Mouse (Mus musculus) MEL (cell line): ENCODE results near the gene Fam178b. TPM values are rescaled to one million over a fixed set of nuclear protein-coding genes. Genes with fewer than 3 reads are reported as not detected.

Source experiments
- DNase-seq: peaks from one replicate; pipeline ENCODE4 v3.0.0; 2011; ENCODE audit warnings: low read depth, low spot score
- H3K27ac ChIP-seq: 2 replicates; pipeline ENCODE4 v1.5.1; 2012; ENCODE audit warnings: low read depth, mild to moderate bottlenecking, control low read depth, low read length, moderate library complexity; ENCODE audit not compliant: control insufficient read depth
- H3K27me3 ChIP-seq, 2 experiments: fragments of 150-350 bp in 1 of 2; sonication (generic) in 1 of 2; 2 replicates each; pipeline ENCODE4 v1.6.1; 2012; ENCODE audit warnings: low read length in 2 of 2, mild to moderate bottlenecking in 2 of 2, improper control_type of control experiment in 1 of 2, moderate library complexity in 1 of 2; ENCODE audit not compliant: insufficient read depth in 2 of 2, control insufficient read depth in 1 of 2
- H3K36me3 ChIP-seq, 2 experiments: 2 replicates each; pipeline ENCODE4 v1.6.1; 2012 to 2014; ENCODE audit warnings: low read length in 2 of 2, improper control_type of control experiment in 1 of 2, inconsistent platforms in 1 of 2, mild to moderate bottlenecking in 1 of 2; ENCODE audit not compliant: insufficient read depth in 2 of 2, control insufficient read depth in 1 of 2
- H3K4me1 ChIP-seq, 2 experiments: fragments of 150-350 bp in 1 of 2; sonication (generic) in 1 of 2; 2 replicates each; pipeline ENCODE4 v1.6.1; 2012; ENCODE audit warnings: low read length in 2 of 2, improper control_type of control experiment in 1 of 2, mild to moderate bottlenecking in 1 of 2; ENCODE audit not compliant: insufficient read depth in 2 of 2, control insufficient read depth in 1 of 2
- H3K4me3 ChIP-seq, 2 experiments: fragments of 150-350 bp in 1 of 2; sonication (generic) in 1 of 2; 2 replicates each; pipeline ENCODE4 v1.5.1; 2012; ENCODE audit warnings: low read depth in 2 of 2, low read length in 2 of 2, mild to moderate bottlenecking in 2 of 2, moderate library complexity in 2 of 2, control low read depth in 1 of 2, improper control_type of control experiment in 1 of 2; ENCODE audit not compliant: control insufficient read depth in 1 of 2, insufficient read depth in 1 of 2
- H3K79me2 ChIP-seq: 2 replicates; pipeline ENCODE4 v1.6.1; 2012; ENCODE audit warnings: mild to moderate bottlenecking, low read length, moderate library complexity; ENCODE audit not compliant: control insufficient read depth, poor library complexity, insufficient read depth
- H3K9ac ChIP-seq: 2 replicates; pipeline ENCODE4 v1.6.1; 2012; ENCODE audit warnings: low read depth, mild to moderate bottlenecking, control low read depth, low read length, moderate library complexity; ENCODE audit not compliant: control insufficient read depth, poor library complexity, severe bottlenecking
- H3K9me3 ChIP-seq: fragments of 150-350 bp; sonication (generic); replicated peaks from 2 replicates; pipeline ENCODE4 v1.6.1; 2012; ENCODE audit warnings: mild to moderate bottlenecking, low read length, improper control_type of control experiment, moderate library complexity; ENCODE audit not compliant: insufficient read depth
- CTCF ChIP-seq, 3 experiments: IDR thresholded peaks in 2 of 3; conservative IDR thresholded peaks in 1 of 3; 2 replicates each; pipeline ENCODE4 v1.5.1; 2011 to 2012; ENCODE audit warnings: low read length in 3 of 3, low read depth in 2 of 3, mild to moderate bottlenecking in 2 of 3, improper control_type of control experiment in 1 of 3, inconsistent platforms in 1 of 3, mixed read lengths in 1 of 3, moderate library complexity in 1 of 3; ENCODE audit not compliant: control insufficient read depth in 1 of 3, insufficient read depth in 1 of 3, poor library complexity in 1 of 3, severe bottlenecking in 1 of 3
- E2F4 ChIP-seq: IDR thresholded peaks from 2 replicates; pipeline ENCODE4 v1.6.1; 2011; ENCODE audit warnings: low read depth, low read length, improper control_type of control experiment, borderline replicate concordance
- ELF1 ChIP-seq: IDR thresholded peaks from 2 replicates; pipeline ENCODE4 v1.6.1; 2014; ENCODE audit warnings: low read depth, mild to moderate bottlenecking, inconsistent platforms, low read length, improper control_type of control experiment, moderate library complexity
- GABPA ChIP-seq: IDR thresholded peaks from 2 replicates; pipeline ENCODE4 v1.6.1; 2012; ENCODE audit warnings: low read depth, mild to moderate bottlenecking, inconsistent platforms, low read length, improper control_type of control experiment, moderate library complexity
- GATA1 ChIP-seq: IDR thresholded peaks from 2 replicates; pipeline ENCODE4 v1.6.1; 2011; ENCODE audit warnings: low read depth, low read length, improper control_type of control experiment
- KAT2A ChIP-seq: conservative IDR thresholded peaks from 2 replicates; pipeline ENCODE4 v1.6.1; 2012; ENCODE audit warnings: low read depth, low read length, improper control_type of control experiment, inconsistent platforms
- MAFK ChIP-seq: IDR thresholded peaks from 2 replicates; pipeline ENCODE4 v1.6.1; 2011; ENCODE audit warnings: low read depth, mild to moderate bottlenecking, low read length, improper control_type of control experiment, borderline replicate concordance
- MAX ChIP-seq: IDR thresholded peaks from 2 replicates; pipeline ENCODE4 v1.6.1; 2011; ENCODE audit warnings: low read length, improper control_type of control experiment
- MAZ ChIP-seq: IDR thresholded peaks from 2 replicates; pipeline ENCODE4 v1.6.1; 2012; ENCODE audit warnings: low read depth, mild to moderate bottlenecking, inconsistent platforms, low read length, improper control_type of control experiment
- MEF2A ChIP-seq: IDR thresholded peaks from 2 replicates; pipeline ENCODE4 v1.6.1; 2014; ENCODE audit warnings: low read depth, mild to moderate bottlenecking, inconsistent platforms, low read length, improper control_type of control experiment; ENCODE audit not compliant: poor library complexity, insufficient replicate concordance, severe bottlenecking; ENCODE audit errors: extremely low read depth
- MYB ChIP-seq: IDR thresholded peaks from 2 replicates; pipeline ENCODE4 v1.6.1; 2011; ENCODE audit warnings: mild to moderate bottlenecking, low read depth, low read length, improper control_type of control experiment
- MYC ChIP-seq: IDR thresholded peaks from 2 replicates; pipeline ENCODE4 v1.6.1; 2011; ENCODE audit warnings: low read depth, mild to moderate bottlenecking, low read length, improper control_type of control experiment, moderate library complexity
- NELFE ChIP-seq: IDR thresholded peaks from 2 replicates; pipeline ENCODE4 v1.6.1; 2011; ENCODE audit warnings: low read depth, low read length, improper control_type of control experiment
- NRF1 ChIP-seq: IDR thresholded peaks from 2 replicates; pipeline ENCODE4 v1.6.1; 2014; ENCODE audit warnings: low read depth, mild to moderate bottlenecking, inconsistent platforms, low read length, improper control_type of control experiment, moderate library complexity; ENCODE audit not compliant: poor library complexity, insufficient read depth, severe bottlenecking
- POLR2A ChIP-seq, 2 experiments: IDR thresholded peaks; 2 replicates each; pipeline ENCODE4 v1.6.1; 2011 to 2012; ENCODE audit warnings: low read length in 2 of 2, mild to moderate bottlenecking in 2 of 2, control low read depth in 1 of 2, improper control_type of control experiment in 1 of 2, low read depth in 1 of 2, moderate library complexity in 1 of 2; ENCODE audit not compliant: control insufficient read depth in 1 of 2, insufficient read depth in 1 of 2, poor library complexity in 1 of 2
- RAD21 ChIP-seq: IDR thresholded peaks from 2 replicates; pipeline ENCODE4 v1.6.1; 2011; ENCODE audit warnings: mild to moderate bottlenecking, low read depth, low read length, improper control_type of control experiment
- SIN3A ChIP-seq: IDR thresholded peaks from 2 replicates; pipeline ENCODE4 v1.6.1; 2012; ENCODE audit warnings: low read length, improper control_type of control experiment, inconsistent platforms
- TAL1 ChIP-seq: IDR thresholded peaks from 2 replicates; pipeline ENCODE4 v1.6.1; 2012; ENCODE audit warnings: mild to moderate bottlenecking, inconsistent platforms, low read length, moderate library complexity, mixed read lengths
- UBTF ChIP-seq: IDR thresholded peaks from 2 replicates; pipeline ENCODE4 v1.6.1; 2012; ENCODE audit warnings: low read depth, mild to moderate bottlenecking, inconsistent platforms, low read length, improper control_type of control experiment, moderate library complexity, borderline replicate concordance; ENCODE audit not compliant: insufficient read depth
- USF1 ChIP-seq: IDR thresholded peaks from 2 replicates; pipeline ENCODE4 v1.6.1; 2014; ENCODE audit warnings: low read depth, mild to moderate bottlenecking, inconsistent platforms, low read length, improper control_type of control experiment, moderate library complexity
- USF2 ChIP-seq, 2 experiments: IDR thresholded peaks; 2 replicates each; pipeline ENCODE4 v1.6.1; 2011 to 2012; ENCODE audit warnings: improper control_type of control experiment in 2 of 2, low read length in 2 of 2, borderline replicate concordance in 1 of 2, inconsistent platforms in 1 of 2, low read depth in 1 of 2, mild to moderate bottlenecking in 1 of 2; ENCODE audit not compliant: insufficient read depth in 1 of 2
- ZNF384 ChIP-seq: IDR thresholded peaks from 2 replicates; pipeline ENCODE4 v1.6.1; 2012; ENCODE audit warnings: low read depth, mild to moderate bottlenecking, inconsistent platforms, low read length, improper control_type of control experiment
- polyA plus RNA-seq, 2 experiments: library from polyadenylated mRNA; stranded (reverse) in 1 of 2; unstranded in 1 of 2; fragments of >175 nt in 1 of 2; fragments of >200 nt in 1 of 2; gene quantifications; 2 replicates each; pipeline versions ENCODE4 v1.2.1 to v1.2.4; 2012; ENCODE audit warnings: low replicate concordance in 2 of 2, low read depth in 1 of 2; ENCODE audit not compliant: insufficient read length in 2 of 2, insufficient read depth in 1 of 2, missing spikeins in 1 of 2
- total RNA-seq: library from RNA; depleted of rRNA; stranded (reverse); fragments of 300-350 nt; gene quantifications from 2 replicates; pipeline ENCODE4 v1.2.3, GENCODE M21; 2012

Gene Fam178b
- total and polyA plus RNA-seq, 3 experiments, result 0.19 to 0.29 TPM; not detected in 1

- no peak for TF ChIP-seq ZNF384
- TF ChIP-seq CTCF (IDR thresholded peaks at IDR 0.05 in 2 of 3, conservative IDR thresholded peaks at IDR 0.05 in 1 of 3; ENCODE audit: control insufficient read depth in 1 of 3, insufficient read depth in 1 of 3, low read depth in 2 of 3, low read length in 3 of 3, poor library complexity in 1 of 3, severe bottlenecking in 1 of 3), result no peak
- no peak for TF ChIP-seq GABPA
- TF ChIP-seq MAZ, result no peak
- TF ChIP-seq ELF1, result no peak
- no peak for TF ChIP-seq KAT2A
- no peak for TF ChIP-seq E2F4
- Histone ChIP-seq H3K27ac (no peak overlapping the region), H3K4me3 (no peak overlapping the region), H3K36me3 (no peaks in the 10 kb centered on the region), H3K27me3 (no peaks in the 10 kb centered on the region), H3K4me1 (peaks cover 0 to 4% of the 10 kb centered on the region in 2 experiments; a peak in 2 of 4 replicates), H3K79me2 (no peaks in the 10 kb centered on the region), H3K9me3 (no peaks in the 10 kb centered on the region), H3K9ac (no peak overlapping the region)
- no peak for DNase-seq
These were observed 147.2 kb downstream of the Fam178b start for GRCm38 (mm10) chr1:36535477-36536396.

- Histone ChIP-seq H3K4me1 (peaks cover 0 to 4% of the 10 kb centered on the region in 2 experiments; a peak in 2 of 4 replicates), H3K27ac (no peak overlapping the region), H3K4me3 (no peak overlapping the region), H3K79me2 (no peaks in the 10 kb centered on the region), H3K27me3 (no peaks in the 10 kb centered on the region), H3K9me3 (no peaks in the 10 kb centered on the region), H3K9ac (no peak overlapping the region), H3K36me3 (no peaks in the 10 kb centered on the region)
- no peak for TF ChIP-seq TAL1
- no peak for TF ChIP-seq MAX
- TF ChIP-seq GATA1, result no peak
- peak; percentile 29 for DNase-seq
These were observed 148.4 kb downstream of the Fam178b start for GRCm38 (mm10) chr1:36534595-36535058.

GRCm38 (mm10) chr1:36533546-36533945 is 149.4 kb downstream of the Fam178b start:
- Histone ChIP-seq H3K9me3 (no peaks in the 10 kb centered on the region), H3K27ac (no peak overlapping the region), H3K79me2 (no peaks in the 10 kb centered on the region), H3K27me3 (no peaks in the 10 kb centered on the region), H3K4me1 (peaks cover 0 to 5% of the 10 kb centered on the region in 2 experiments; a peak in 2 of 4 replicates), H3K36me3 (peaks cover 0 to 1% of the 10 kb centered on the region in 2 experiments; a peak in 1 of 4 replicates), H3K9ac (no peak overlapping the region), H3K4me3 (no peak overlapping the region)
- no peak for DNase-seq
- TF ChIP-seq MEF2A (no peak), SIN3A (no peak), POLR2A (IDR thresholded peaks at IDR 0.05; ENCODE audit: control insufficient read depth in 1 of 2, insufficient read depth in 1 of 2, low read depth in 1 of 2, low read length in 2 of 2, poor library complexity in 1 of 2) (no peak), MAZ (no peak), ZNF384 (no peak), UBTF (no peak), MAX (no peak), GATA1 (no peak), TAL1 (no peak), USF2 (IDR thresholded peaks at IDR 0.05; ENCODE audit: borderline replicate concordance in 1 of 2, insufficient read depth in 1 of 2, low read depth in 1 of 2, low read length in 2 of 2) (no peak), USF1 (no peak), NRF1 (no peak), NELFE (no peak), KAT2A (no peak), MYC (no peak), RAD21 (no peak), MAFK (no peak), MYB (no peak)
